Mouse (Mus musculus) activated CD4-positive, CD25-positive, alpha-beta regulatory T cell, adult 4 months (primary cell): ENCODE measurements around the gene Minpp1. TPM values are rescaled to one million over a fixed set of nuclear protein-coding genes. Genes with fewer than 3 reads are reported as not detected.

ENCODE experiments used
- ATAC-seq: one replicate; pipeline ENCODE4 v1.8.0; 2017
- polyA plus RNA-seq, 2 experiments: library from polyadenylated mRNA; unstranded; fragments of 100-300 nt; shearing (Covaris generic); gene quantifications; one replicate each; pipeline ENCODE4 v1.2.1; 2017

Minpp1 gene
- polyA plus RNA-seq, 2 experiments from 2014 or later, result 8.6 to 8.9 TPM

DNA sequence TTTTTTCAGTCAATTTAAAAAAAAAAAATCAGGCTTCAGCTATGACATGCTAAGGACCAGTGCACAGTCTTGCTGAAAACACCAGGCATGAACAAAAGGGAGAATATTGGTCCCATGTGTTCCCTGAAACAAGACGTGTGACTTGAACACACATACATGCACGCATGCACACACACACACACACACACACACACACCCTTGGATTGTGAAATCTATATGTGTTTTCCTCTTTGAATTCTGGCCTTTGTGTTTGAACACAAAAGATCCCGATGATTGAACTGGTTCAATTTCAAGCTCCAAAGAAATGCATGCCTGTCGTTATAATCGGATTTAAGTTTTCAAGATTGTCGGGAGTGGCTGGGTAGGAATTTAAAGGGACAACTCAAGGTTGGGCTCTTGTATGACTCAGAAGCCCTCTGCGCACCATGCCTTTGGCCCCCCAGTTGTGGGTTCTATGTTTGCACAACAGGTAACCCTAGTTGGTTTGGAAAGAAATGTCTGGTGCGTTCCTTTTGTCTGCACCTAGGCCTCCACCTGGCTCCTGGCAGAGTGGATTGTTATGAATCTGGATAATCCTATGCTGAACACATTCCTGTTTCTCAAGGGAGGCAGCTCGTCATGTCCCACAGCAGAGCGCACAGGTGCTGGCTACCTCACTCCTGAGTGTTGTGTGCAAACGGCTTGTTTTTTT, 43.8 kb downstream of the Minpp1 start:
- no peak for ATAC-seq

DNA sequence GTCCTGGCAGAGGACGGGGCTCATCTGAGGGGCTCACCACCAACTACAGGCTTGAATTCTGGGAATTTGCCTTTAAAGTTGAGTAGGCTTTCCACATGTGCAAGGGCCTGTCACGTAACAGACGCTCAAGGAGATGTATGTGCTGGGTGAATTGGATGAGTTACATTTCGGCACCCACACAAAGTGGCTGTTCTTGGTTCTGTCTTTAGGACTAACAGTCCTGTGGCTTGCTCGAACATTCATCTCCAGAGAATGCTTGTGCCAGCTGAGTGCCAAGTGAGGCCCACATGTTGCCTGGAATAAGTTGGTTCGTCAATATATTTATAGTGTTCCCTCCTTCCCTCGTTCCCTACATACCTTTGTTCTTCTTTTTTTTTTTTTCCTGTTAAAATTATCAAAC, 44.7 kb downstream of the Minpp1 start:
- ATAC-seq, result no peak

DNA sequence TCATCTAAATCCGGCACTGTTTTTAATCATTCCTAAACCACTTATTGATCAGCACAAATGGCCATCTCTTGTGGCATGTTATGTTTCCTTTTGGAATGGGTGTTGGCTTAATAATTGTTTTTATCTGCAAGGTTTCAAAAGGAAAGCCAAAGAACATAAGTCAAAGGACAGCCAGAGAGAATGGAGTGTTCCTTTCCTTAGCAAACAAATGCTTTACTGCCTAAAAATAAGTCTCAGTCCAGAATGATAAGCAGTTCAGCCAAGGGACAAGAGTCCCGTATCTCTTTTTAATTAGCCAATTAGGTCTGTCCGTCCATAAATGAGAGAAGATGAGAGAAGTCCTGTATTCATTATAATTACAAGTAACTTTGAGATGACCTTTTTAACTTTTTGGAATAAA, 46.8 kb downstream of the Minpp1 start:
- ATAC-seq, result no peak

DNA sequence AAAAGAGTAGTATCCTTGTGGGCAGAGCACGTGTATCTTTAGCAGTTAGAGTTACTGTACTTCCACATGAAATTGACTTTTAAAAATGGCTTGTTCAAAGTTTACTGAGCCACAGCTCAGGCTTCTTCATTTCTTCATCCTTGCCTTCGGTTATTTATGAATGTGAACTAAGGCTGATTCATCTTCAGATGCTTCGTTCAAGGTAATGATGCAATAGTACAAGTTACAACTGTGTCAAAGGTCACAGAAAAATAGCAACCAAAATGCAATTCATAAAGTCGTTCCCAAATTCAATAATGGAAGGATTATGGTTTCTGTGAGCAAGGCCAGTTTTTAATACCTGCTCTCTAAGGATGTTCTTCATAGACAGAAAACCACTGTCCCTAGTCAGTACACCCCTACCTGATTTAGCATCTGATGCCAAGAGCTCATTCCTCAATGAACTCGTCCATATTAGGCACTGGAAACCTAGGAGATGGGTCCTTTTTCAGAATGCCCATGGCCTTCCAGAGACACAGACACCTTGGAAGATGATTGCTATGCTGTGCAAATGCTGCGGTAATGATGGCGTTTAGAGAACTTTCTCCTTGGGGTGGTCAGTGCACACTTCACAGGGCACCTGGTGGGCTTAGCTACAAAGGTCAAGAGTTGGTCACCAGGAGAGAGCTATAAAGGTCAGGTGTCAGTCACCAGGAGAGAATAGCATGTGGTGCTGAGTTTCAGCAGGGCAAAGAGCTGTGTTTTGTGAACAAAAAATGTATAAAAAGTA, 47.4 kb downstream of the Minpp1 start:
- ATAC-seq, result no peak

DNA sequence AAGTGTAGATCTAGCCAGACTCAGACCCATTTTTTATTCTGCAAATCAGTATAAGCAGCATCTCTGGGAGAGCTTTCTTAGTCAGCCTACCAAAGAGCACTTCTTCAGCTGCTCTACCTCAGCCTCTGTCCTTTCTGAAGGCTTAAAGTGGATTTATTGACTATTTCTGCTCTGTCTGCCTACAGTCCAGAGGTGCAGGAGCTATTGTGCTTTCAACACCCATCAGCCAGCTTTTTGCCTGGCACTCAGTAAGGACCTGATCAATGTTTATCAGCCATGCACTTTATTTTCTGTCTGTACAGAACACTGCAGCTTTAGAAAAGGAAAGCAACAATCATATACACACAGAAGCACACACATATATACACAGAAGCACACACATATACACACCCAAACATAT, 49.3 kb downstream of the Minpp1 start:
- ATAC-seq, result no peak

DNA sequence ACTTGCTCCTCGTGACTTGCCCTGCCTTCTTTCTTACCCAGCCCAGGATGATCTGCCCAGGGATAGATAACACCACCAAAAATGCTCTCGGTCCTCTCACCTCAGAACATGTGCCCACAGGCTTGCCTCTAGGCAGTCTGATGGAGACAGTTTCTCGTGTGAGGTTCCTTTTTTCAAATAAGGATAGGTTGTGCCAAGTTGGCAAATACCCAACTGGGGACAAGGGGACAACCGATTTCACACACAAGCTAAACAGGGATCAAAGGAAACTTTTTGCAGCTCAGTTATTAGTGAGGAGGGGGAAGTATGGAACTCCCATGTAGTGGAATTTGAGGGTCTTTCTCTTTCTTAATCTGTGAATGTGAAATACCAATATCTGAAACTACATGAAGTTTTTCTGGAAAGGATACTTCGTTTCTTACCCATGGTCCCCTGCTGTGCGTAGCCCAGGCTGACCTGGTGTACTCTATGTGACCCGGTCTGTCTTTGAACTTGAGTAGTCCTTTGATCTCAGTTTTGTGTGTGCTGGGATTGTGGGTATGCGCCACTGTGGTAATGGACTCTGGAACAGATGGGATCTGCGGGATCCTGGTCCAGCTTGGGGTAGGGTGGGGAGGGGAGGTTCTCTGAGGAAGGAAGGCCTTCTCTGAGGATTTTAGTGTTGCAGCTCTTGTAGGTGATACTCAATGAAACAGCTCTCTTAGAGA, 57.4 kb downstream of the Minpp1 start:
- no peak for ATAC-seq

DNA sequence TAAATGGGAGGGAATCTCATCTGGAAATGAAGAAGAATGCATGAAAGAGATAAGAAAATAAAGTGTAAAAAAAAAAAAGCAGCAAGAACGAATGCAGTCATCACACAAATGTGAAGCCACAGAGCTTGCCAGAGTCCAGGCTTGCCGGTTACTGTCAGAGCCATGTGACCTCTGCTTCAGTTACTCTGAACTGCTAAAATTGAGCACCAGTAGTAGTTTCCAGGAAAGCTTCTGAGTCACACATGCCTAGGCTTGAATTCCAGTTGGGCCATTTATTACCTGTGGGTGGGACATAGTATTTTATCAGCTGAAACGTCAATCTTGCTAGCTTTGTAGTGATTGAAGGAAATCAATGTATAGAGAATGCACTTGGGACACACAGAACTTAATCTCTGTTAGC, 61.8 kb downstream of the Minpp1 start:
- ATAC-seq, result no peak

DNA sequence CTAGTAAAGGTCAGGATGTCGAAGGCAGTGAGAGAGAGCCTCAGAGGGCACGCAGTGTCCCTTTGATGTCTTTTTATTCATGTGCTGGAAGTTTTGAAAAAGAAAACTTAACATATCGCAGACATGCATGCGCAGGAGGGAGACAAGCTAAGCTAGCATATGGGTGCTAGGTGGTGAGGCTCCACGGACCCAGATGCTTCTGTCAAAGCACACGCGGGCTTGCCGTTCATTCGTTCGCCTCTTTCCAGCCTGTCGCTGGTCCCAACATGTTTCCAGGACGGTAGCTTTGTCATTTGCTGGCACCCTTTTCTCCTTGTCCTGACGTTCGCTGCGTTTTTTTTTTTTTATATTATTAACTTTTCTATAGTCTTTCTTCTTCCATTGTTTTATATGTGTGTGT, 62.6 kb downstream of the Minpp1 start:
- ATAC-seq, result no peak

DNA sequence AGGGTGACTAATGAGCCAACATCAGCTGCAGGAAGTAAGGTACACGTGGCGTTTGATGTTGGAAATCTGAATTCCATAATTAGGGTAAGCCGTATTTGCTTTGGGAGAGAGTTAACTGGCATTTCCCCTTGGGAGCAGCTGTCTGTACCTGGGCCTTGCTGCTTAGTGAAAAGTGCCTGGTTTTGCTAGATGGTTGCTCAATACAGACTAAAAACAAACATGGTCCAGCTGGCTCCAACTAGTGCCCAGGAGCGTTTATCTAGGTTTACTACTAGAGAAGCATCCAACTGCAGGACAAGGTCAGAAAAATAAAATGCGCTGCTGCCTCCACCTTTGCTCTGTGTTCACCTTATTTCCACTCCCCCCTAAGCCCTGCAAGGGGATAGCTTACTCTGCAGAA, 64.9 kb downstream of the Minpp1 start:
- ATAC-seq, result no peak

DNA sequence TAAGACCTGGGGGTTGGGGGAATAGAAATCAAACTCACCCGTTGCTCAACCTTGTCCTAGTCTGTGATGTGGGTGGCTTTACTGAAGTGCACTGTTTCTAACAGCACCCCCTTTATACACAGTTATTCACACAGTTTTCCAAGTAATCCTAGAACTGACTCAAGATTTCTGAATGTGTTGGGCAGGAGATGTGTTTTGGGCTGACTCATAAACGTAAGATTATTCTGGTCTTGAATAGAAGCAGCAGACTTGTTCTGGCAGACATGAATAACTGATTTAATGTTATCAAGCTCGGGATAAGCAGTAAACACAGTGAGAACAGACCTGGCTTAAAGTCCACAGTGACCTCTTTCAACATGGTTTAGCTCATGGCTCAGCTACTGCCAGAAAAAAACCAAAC, 65.9 kb downstream of the Minpp1 start:
- ATAC-seq, result no peak

DNA sequence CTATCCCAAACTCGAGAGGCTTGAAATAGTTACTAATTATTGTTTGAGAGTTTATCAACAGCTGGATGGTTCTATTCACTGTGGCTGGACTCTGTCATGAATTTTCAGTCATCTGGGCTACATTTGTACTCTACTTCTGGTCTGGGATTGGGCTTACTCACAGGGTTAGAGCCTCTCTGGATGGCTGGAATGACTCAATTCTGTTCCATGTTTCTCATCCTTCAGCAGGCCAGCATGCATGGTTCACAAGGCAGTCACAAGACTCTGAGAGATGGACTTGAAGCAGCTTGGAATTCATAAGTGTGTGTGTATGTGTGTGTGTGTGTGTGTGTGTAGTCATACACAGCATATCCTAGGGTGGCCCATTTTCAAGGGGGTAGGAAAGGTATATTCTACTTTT, 66.5 kb downstream of the Minpp1 start:
- ATAC-seq, result no peak

DNA sequence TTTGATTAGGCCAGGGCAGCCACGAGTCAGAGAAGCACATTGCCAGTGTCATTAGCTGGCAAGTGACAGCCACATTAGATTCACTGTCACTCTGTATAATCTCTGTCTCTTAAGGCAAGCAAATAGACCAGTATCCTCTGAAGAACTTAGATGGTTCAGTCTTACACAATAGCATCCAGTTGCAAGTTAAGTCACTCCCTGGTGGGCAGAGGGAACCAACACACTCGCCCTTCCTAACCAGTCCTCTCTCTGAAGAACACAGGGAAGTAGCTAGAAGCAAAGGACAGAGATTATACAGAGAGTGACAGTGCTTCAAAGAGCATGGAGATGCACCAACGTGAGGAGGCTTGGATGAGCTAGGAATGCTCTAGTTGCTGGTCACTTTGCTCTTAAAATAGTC, 67.7 kb downstream of the Minpp1 start:
- no peak for ATAC-seq

DNA sequence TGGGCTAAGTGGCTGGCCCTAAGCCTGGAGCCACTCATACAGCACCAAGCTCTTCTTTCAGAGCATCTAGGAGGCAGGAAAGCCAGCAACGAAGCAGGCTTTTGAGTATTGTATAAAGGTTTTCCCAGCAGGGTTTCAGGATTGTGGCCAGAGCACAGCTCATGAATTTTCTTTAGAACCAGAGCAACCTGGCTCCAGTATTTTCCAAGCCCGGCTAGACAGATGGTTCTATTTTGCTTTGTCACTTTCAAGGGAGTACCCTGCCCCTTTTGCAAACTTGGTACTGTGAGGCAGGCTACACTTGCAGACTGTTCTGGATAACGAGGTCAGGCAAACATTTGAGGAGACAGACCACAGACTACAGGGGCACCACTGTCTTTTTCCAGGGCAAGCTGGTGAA, 69.7 kb downstream of the Minpp1 start:
- ATAC-seq, result no peak

Other genes with a start within 250 kb of the Minpp1 start
- 10 to 100 TPM; 37.6 to 52.4 TPM for gene Sgms1, start 96.1 kb upstream of the Minpp1 start, polyA plus RNA-seq
- 100 to 1,000 TPM; 229 to 490 TPM for gene Rpl9-ps6, start 19.2 kb upstream of the Minpp1 start, polyA plus RNA-seq
- under 1 TPM; 0.20 to 0.71 TPM for gene Papss2, start 110.0 kb downstream of the Minpp1 start, polyA plus RNA-seq